Mouse (Mus musculus) left cerebral cortex, adult 8-10 months (tissue): Measurements from ENCODE around the gene Zfpm1. TPM values are rescaled to one million over a fixed set of nuclear protein-coding genes. Genes with fewer than 3 reads are reported as not detected.

ENCODE experiments used
- DNase-seq, 2 experiments: peaks; one replicate each; pipeline ENCODE4 v3.0.0; 2022; ENCODE audit warnings: low spot score in 2 of 2
- total RNA-seq, 4 experiments: library from RNA; stranded (reverse); gene quantifications; 2 replicates each; pipeline ENCODE4 v1.2.4; 2022

Gene Zfpm1
- total RNA-seq, 4 experiments from 2014 or later, result 38.9 to 50.1 (median 44.4) TPM

DNA sequence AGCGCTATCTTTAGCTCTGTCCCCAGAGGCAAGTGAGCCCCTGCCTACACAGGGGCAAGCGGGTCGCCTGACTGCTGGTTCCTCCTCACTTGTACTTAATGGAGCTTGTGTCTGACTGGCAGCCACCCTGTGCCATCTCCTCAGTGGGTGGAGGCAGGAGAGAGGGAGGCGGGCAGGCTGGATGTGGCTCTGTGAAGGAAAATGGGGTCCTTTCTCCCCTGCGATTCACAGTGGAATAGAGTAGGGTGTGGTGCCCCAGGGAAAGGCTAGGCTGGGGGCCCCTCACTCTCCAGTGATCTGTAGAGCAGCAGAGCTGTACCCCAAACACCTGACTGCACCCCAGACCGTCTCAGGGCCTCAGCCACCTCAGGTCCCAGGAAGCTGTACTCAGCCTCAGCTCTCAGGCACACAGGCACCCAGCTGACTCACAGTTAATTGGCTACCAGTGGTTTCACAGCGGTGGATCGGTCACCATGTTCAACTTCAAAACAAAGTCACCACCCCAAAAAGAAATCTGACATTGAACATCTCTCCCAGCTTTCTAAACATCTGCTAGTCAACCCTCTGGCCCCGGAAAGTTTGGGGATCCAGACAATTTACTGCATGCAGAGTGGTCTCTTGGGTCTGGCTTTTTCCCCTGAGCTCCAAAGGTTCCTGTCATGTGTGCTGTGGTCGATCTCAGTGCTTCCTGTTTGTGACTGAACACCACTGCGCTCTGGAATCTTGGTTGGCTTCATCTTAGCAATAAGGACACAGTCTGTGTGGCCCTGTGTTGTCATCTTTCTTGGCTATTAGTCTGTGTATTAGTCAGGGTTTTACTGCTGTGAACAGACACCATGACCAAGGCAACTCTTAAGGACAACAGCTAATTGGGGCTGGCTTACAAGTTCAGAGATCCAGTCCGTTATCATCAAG, 63.5 kb downstream of the Zfpm1 start:
- no peak for DNase-seq

DNA sequence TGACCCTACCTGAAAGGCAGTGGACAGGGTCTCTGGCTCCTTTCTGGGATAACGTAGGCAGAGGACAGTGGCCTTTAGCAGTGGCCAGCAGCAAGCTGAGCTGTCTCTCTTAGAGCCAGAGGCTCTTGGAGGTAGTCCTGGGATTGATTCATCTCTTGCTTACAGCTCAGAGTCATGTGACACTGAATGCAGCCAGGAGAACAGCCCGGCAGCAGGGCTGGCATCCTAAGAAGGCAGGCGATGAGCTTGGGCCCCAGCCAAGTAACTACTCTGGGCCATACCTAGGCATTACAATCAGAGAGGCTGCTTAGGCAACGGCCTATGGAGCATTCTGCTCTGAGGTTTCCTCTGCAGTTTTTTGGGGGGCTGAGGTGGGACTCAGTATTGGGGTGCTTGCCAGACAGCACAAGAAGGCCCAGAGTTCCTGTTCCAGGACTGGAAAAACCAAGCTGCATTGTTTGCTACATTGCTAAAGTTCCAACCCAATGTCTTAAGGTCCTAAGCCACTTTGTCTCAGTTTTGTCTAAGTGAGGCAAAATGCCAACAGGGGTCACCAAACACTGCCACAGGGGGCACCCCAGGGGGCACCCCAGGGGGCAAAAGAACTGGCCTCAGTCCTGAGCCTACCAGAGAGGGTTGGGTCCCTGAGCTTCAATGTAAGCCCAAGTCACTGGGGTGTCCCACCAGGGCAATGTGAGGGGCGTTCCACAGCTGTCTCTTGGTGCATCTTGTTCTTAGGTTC, 66.0 kb downstream of the Zfpm1 start:
- DNase-seq, result peak in 1 of 2 experiments; percentile 83

GRCm38 (mm10) chr8:122349357-122350297, 67.7 kb downstream of the Zfpm1 start:
- no peak for DNase-seq

- no peak for DNase-seq
Observed at GRCm38 (mm10) chr8:122350309-122351089, 68.6 kb downstream of the Zfpm1 start.

- no peak for DNase-seq
Observed at GRCm38 (mm10) chr8:122354157-122354556, 72.2 kb downstream of the Zfpm1 start.

DNA sequence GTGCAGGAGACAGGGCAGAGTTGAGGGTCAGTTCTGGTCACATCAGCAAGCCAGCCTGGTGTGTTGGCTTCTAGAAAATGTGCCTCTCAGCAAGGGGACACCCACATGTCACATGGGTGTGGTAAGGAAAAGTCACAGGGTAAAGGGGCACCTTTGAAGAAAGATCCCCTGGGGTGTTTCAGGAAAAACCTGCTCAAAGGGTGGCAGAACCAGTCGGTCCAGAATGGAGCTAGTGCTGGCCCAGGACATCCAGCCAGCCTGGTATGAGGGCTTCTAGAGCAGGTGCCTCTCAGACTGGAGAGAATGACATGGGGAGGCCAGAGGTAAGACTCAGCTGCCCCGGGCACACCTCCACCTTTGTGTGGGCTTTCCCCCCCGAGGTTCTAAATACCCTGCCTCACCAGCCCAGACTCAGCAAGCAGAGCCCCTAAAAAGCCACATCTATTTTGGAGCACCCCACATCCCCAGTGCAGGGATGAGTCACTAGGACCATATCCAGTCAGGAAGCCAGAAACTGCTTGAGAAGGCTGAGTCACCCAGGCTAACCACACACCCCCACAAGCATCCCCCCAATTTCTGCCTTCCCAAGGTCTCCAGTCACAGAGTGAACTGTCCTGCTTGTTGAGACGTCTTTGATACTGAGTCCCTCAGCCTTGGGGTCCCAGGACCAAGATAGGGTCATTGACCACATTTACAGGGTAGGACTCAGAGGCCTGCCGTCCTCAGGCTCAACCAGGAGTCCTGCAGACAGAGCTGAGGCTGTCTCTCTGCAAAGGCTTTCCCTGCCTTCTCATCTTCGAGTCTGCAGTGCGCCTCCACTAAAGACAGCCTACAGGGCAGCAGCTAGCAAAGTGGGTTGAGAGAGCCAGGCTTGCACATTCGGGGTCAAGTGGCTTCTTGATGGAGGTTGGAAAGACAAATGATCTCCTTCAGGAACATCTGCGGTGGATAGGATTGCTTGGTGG, 74.0 kb downstream of the Zfpm1 start:
- DNase-seq, result peak in 1 of 2 experiments; percentile 86

GRCm38 (mm10) chr8:122357202-122357601, 75.3 kb downstream of the Zfpm1 start:
- no peak for DNase-seq

- no peak for DNase-seq
Observed at GRCm38 (mm10) chr8:122357641-122358040, 75.7 kb downstream of the Zfpm1 start.

DNA sequence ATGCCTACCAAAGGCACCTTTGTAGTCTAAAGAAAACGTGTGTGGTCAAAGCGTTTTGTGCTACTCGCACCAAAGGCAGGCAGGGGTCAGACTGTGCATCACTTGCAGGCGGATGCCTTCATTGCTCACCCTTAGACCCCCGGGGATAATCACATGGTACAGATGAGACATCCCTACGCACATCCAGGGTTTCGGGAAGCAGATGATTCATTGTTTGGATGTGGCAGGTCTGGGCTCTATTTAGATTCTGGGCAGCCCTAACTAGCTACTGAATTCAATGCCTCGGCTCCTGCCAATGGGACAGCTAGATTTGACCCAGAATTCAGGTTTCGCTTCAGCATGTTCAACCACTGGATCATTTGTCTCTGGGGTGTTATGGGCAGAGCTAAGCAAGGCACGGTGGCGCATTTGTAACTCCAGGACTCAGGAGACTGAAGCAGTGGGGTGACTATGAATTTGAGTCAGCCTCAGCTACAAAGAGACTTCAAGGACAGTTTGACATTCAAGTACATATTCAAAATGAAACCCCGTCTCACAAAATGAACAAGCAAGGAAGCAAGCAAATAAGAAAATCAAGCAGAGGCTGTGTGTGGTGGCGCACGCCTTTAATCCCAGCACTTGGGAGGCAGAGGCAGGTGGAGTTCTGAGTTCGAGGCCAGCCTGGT, 77.3 kb downstream of the Zfpm1 start:
- DNase-seq, result no peak

GRCm38 (mm10) chr8:122360696-122361416, 78.9 kb downstream of the Zfpm1 start, which contains the start of gene Trhr2:
Trhr2 (minus strand) TSS chr8:122360746.
- no peak for DNase-seq

- no peak for DNase-seq
Observed at GRCm38 (mm10) chr8:122362271-122362670, 80.3 kb downstream of the Zfpm1 start.

DNA sequence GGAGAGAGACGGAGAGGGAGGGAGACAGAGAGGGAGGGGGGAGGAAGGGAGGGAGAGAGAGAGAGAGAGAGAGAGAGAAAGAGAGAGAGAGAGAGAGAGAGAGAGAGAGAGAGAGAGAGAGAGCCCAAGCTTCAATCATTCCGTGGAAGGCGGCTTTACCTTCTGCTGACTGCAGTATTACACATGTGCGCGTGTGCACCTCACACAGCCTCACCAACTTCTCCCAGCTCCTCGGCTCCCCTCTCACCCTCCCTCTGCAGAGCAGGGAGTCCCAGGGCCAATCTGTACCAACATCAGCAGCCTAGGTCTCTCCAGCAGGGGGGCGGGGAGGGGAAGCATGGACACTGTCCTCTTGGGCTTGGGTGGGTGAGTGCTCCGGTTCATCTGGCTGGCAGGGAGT, 81.0 kb downstream of the Zfpm1 start:
- DNase-seq, result no peak

- DNase-seq, result no peak
Observed at GRCm38 (mm10) chr8:122368494-122368893, 86.6 kb downstream of the Zfpm1 start.

- no peak for DNase-seq
Observed at GRCm38 (mm10) chr8:122369665-122370064, 87.7 kb downstream of the Zfpm1 start.

GRCm38 (mm10) chr8:122371706-122372105, 89.8 kb downstream of the Zfpm1 start:
- no peak for DNase-seq

DNA sequence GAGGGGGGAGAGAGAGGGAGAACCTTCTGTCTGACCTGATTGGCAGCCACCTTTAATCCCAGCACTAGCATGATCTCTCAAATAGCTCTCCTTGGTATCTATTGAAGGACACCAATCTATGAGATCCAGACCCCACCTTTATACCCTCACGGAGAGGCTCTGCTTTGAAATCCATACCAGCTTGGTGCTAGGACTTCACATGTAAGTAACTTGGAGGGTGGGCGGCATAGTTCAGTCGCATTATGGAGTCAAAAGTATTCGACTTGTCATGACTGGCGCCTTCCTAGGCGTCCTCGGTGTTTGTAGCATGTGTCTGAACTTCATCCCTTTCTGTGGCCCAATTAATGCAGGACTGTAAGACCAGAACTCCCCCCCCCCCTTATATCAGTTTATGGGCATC, 93.4 kb downstream of the Zfpm1 start:
- DNase-seq, result no peak

DNA sequence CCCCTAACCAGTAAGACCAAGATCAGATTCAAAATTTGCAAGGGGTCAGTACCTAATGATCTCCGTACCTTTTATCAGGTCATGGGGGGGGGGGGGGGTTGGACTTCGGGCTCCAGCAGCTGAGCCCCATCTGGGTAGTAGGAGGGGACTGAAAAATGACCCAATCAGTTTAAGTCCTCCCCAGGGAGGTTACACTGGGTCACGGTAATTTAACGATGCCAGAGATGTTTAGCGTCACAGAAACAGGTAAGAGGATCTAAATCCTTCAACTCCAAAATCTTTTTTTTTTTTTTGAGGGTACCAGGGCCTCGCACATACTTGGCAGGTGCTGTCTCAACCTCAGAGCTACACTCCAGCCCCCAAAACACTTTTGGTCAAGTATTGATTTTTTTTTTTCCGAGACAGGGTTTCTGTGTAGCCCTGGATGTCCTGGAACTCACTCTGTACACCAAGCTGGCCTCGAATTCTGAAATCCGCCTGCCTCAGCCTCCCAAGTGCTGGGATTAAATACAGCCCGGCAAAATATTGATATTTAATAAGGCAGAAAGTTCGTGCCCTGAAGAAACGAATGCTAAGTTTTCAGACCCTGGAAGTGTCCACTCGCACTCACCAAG, 93.9 kb downstream of the Zfpm1 start:
- no peak for DNase-seq
